Mouse (Mus musculus): Measurements from ENCODE around the gene Hoxc5. TPM values are rescaled to one million over a fixed set of nuclear protein-coding genes. Genes with fewer than 3 reads are reported as not detected.

Hoxc5 gene
- total and polyA plus RNA-seq, 3 experiments: 6.7 to 10.3 (median 7.0) TPM

DNA sequence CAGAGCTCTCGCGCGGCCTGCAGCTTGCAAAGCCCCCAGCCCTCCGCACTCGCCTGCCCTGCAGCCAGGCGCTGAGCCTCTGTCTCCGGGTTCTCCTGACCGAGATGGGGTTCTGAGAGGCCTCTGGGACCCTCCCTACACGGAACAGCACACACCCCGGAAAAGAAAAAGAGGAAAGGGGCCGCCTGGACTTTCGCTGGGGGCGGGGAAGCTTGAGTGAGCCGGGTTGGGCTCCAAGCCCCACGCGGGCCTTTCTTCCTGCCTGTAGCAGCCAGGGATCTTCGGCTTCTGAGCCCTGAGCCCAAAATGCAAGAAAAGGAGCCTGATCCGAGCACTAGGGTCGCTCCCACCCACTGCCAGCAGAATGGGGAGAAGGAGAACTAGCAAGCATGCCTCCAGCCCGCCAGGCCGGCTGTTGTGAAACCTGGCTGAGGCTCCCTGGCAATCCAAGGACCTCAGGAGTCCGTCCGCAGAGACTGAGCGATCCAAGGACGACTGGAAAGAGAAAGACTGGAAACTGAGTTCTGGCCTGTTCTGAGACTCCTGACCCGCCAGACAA is 44.8 kb downstream of the Hoxc5 start:
- DNase-seq: peak; percentile 83

DNA sequence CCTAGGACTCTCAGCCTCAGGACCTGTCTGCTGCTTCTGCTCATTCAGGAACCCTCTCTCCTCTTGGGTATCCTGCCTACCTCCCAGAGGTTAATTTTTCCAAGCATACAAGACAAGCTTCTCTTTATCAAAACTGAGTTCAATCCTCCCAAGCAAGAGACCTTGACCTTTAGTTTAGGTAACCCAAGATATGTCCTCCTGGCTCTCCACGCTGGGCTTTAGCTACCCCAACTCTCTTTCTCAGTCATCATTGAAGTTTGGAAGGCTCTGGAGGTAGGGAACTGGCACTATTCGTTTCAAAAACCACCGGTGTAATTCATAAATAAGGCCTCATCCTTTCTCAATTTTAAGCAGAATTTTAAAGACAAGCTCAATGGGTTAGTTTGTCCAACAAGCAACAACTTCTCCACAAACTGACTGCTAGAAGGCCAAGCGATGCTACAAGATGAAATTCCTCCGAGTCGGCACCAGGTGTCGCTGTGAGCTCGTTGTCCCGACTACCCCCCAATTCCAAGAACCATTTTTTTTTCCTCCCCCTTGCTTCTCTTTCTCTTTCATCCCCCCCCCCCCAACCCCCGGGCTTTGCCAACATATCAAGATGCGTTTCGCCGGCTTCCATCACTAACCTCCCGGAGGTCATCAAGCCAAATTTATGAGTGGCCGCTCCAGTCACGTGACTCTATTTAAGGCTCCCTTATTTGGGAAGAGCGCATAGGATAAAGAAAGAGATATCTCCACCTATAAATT is 46.2 kb downstream of the Hoxc5 start:
- peak; percentile 73 for DNase-seq

DNA sequence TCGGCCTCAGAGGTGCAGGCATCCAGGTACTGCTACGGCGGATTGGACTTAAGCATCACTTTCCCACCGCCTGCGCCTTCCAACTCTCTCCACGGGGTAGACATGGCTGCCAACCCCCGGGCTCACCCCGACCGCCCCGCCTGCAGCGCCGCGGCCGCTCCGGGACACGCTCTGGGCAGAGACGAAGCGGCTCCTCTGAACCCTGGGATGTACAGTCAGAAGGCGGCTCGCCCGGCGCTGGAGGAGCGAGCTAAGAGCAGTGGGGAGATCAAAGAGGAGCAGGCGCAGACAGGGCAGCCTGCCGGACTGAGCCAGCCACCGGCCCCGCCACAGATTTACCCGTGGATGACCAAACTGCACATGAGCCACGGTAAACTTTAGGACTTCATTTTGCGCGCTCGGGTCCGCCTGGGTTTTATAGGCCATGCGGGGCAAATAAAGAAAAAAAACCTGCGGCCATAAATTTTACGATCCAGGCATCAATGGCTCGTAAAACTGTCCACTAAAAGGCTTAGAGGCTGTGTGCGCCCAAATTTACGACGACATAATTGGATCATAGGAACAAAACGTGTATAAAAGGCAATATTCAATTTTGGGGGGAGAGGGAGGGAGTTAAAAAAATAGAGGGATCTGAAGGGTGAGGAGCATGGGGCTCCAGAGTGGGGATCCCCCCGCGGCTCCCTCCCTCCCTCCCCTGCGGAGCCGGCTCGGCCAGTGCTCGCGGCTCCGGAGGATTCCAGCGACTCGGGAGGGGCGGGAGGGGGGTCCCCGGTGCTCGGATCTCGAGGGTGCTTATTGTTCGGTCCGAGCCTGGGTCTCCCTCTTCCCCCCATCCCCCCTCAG is 47.1 kb downstream of the Hoxc5 start:
- DNase-seq: peak; percentile 84

DNA sequence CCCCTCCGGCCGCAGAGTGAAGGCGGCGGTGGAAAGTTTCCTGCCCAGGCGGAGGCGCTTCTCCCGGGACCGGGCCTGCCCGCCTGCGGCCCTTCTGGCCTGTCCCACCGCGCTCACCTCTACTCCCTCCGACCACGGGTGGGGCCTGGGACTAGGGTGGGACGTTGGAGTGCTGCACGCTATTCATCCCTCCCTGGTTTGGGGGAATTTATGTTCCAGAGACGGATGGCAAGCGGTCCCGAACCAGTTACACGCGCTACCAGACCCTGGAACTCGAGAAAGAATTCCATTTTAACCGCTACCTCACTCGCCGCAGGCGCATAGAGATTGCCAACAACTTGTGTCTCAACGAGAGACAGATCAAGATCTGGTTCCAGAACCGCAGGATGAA is 47.8 kb downstream of the Hoxc5 start:
- DNase-seq: peak; percentile 72

DNA sequence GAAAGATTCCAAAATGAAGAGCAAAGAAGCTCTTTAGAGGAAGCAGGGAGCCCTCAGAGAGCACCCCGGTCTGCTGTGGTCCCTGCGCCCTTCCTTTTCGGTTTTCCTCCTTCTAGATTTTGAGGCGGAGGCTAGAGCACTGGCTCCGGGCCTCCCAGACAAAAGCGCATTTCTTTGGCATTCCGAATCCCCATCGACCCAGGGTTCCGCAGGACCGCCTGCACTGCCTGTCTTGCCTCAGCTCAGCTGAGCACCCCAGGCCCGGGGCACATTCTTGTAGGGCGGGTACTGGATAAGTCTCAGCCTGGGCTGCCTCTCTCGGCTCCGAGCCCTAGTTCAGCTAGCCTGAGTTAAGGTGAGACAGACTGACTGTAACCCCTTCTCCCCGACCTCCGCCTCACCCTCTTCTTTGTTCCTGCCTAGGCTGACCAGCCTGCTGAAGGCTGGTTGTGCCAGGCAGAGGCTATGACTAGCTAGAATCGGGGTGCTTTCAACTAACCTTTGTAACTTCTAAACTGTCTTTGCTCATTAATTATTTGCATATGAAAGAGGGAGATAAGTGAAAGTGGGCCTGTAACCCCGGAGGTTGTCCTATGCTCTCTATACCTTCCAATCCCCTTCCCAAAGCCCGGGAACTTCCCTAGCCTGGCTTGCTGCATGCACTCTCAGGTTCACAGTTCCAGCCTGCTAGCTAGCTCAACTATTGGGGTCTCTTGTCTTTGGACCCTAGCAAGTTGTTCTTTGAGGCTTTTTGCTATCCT is 48.3 kb downstream of the Hoxc5 start:
- DNase-seq: peak; percentile 55

DNA sequence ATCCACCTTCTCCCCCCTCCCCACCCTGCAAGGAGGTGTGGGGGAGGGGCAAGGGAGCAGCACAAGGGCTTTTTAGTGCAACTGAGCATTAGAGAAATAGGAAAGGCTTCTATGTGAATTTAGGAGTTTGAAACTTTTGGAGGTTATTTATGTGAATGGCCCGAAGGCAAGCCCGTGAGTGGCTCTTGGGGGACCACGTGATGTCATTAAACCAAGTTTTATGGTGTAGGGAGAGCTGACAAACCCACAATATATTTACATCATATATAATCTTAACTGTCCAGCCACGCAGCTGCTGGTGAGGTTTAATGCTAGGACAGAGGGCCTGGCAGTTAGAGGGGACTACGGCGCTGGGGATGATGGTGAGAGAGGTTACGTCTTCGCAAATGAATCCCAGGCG is 51.4 kb downstream of the Hoxc5 start, which contains the start of gene Hoxc4:
Gene Hoxc4 (plus strand): TSS at position 299 of the 400 bp plus-strand sequence.
- DNase-seq: no peak

DNA sequence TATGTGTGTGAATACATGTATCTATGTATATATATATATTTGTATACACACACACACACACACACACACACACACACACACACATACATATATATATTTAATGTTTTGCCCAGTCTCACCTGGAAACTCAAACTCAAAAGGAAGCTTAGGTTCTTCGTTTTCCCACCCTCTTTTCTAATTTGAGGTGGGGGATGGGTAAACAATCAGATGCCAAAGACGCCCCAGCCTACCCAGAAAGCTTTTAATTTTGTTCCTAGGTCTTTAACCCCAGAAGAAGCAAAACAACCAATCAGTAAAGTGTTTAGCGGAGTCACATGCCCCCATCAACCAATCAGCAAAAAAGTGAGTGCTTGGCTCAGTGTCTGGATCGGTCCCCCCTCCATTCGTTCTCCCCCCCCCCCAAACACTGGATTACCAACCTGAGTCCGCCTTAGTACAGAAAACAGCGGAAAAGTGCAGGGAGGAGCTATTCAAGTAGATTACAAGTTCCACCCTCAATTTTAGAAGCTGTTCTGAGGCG is 53.7 kb downstream of the Hoxc5 start:
- DNase-seq: no peak

DNA sequence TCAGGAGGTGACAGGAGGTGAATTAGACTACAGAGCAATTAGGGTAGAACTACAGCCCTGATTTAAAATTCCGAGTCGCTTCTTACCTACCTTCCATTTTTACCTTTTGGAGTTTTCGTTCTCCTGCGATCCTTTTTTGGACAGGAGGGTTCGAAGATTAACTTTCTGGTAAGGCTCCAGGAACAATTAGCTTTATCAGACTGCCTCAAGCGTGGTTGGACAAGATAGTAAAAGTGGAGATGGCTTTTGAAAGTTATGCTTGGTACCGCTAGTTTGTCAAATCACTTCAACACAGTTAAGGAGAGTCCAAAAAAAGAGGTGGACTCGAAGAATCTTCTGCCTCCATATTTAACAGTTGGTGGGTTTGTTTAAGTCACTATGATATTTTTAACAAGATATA is 54.3 kb downstream of the Hoxc5 start:
- DNase-seq: no peak

DNA sequence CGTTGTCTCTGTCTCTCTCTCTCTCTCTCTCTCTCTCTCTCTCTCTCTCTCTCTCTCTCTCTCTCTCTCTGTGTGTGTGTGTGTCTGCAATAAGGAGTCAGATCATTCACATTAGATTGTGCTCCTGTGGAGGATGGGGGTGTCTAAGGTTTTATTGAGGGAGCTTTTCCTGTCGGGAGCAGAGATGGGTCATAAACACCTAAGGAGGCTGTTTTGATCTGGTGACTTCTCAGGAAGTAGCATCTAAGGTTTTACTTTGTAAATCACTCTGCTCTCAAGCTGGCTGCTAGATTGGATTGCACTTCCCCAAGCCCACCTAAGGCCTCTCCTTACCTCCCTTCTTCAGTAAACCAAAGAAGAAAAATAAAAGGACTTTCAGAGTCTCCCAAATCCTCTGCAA is 56.9 kb downstream of the Hoxc5 start:
- no peak for DNase-seq

DNA sequence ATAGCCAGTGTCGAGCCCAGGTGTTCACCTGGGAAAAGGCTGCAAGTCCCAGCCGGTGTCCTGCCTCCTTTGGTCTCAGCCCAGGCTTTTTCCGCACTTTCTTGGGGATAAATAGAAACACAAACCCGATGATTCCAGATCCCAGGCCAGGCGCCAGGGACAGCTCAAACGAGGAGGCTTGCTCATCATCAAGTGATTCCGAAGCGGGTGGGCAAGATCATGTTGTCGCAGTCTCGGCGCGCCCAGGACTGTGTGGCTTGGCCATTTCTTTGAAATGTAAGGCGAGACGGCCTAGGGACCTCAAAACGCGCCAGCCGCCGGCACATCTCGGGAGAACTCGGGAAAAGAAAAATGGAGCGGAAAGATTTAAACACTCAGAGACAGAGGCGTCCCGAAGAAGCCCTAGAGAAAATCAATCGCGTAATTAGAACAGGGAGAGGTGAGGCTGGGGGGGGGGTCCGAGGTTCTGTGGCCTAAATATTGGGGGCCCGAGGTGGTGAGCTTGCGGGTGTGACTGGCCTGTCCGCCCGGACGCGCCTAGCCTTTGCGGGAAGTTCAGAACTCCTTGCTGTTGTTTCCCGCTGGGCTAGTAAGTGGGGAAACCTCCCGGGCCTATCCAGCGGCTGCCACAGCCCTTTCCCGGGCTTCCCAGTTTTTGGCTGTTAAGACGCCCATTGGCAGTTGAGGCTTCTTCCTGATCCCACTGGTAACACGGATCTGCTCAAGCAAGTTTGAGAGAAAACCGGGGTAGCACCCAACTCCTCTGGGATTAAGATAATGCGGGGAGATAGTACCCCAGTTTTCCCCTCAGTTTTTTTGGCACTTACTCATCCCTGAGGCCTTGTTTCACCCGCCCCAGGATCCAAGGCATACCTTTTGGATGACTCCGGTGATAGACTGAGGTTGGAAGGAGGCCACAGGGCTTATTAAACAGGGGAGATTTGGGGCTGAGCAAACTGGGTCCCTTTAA is 60.3 kb downstream of the Hoxc5 start:
- DNase-seq: peak; percentile 59

DNA sequence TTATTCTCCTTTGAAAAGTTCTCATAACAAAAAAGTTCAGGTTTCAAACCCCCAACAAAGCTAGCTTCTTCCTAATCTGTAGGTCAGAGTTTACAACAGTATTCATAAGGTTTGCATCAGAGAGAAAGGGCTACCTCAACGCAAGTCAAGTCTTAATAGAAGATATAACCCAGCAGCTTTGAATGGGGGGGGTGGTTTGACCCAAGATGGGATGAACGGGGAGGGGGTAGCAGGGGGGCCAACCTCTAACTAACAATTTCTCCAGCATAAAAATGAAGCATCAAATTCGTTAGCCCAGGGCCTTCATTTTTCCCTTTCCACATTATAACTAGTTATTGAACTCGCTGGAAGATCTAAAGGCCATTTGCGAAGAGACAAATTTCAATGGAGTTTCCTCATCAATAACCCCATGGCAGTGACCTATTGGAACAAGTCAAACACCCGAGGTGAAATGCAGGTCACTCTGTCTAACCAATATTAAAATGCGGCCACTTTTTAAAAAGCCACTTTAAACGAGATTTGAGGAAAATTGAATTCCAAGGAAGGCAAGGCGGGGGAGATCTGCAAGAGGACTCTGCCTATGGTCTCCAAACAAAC is 61.8 kb downstream of the Hoxc5 start:
- DNase-seq: no peak

DNA sequence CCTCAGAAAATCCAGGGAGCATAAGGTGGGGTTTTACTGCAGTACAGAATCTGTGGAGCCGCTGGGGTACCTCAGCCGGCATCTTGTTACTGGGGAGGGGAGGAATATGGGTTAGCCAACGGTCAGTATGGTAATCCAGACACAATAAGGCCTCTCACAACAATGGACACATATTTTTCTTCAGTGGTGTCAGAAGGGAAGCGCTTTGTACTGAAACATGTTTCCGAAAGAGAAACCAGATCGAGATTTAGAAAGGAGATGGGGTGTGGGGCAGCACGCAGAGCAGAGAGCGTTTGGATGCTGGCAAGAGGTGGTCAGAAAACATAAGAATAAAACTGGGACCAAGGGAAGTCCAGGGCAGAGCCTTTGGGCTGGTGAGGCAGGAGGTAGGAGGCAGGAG is 62.9 kb downstream of the Hoxc5 start:
- no peak for DNase-seq

DNA sequence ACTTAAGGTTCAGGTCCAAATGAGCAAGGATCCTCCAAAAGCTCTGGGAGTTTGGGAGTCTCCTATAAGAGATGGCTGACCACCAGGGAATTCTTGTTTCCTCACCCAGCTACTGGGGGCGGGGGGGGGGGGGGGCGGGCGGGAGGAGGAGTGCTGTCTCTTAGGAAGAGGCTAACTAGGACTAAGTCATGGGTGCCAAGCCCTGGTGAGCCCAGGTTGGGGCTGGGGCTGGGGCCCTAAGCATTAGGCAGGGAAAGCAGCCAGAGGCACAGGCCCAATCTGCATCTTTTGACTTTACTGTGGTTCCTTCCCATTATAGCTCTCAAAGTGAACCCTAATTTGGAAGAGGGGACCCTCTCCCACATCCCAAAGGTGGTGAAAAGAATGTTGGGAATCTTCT is 64.9 kb downstream of the Hoxc5 start:
- DNase-seq: no peak

DNA sequence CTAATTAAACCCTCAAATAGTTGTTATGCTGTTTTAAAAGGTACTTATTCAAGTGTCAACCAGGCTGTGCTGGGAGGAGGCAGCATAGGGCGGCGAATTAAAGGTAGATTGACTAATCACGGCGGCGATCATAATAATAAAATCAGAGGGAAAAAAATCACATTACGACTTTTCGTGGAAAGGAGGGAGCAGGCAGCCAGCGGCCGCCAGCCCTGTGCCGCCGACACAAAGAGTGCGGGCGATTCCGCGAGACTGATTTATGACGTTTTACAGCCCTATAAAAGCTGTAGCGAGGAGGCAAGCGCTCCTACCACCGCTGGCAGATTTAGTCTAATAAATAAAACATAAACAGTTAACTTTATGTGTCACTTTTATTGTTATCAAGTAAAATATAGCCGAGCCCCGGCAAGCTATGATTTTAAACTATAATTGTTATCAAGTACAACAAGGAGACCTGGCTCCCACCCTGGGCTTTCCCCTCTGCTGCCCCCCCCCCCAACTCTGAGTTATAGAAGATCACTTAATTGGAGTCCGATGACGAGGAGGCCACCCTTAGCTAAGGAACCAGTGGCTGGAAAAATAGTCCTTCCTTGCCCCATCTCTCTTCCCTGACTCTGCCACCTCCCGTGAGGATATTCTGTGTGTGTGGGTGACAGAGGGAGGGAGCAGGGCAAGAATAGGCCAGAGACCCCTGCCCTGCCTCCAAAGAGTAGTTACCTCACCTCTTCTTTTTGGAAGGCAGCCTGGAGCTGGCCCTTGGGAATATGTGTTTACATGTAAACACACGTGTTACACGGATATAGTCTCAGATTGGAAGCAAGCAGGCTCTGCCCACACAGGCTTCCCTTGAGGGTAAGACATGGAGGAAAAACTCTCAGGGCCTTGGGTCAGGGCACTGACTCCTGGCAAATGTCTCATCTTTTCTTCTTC is 65.7 kb downstream of the Hoxc5 start:
- DNase-seq: peak; percentile 40

DNA sequence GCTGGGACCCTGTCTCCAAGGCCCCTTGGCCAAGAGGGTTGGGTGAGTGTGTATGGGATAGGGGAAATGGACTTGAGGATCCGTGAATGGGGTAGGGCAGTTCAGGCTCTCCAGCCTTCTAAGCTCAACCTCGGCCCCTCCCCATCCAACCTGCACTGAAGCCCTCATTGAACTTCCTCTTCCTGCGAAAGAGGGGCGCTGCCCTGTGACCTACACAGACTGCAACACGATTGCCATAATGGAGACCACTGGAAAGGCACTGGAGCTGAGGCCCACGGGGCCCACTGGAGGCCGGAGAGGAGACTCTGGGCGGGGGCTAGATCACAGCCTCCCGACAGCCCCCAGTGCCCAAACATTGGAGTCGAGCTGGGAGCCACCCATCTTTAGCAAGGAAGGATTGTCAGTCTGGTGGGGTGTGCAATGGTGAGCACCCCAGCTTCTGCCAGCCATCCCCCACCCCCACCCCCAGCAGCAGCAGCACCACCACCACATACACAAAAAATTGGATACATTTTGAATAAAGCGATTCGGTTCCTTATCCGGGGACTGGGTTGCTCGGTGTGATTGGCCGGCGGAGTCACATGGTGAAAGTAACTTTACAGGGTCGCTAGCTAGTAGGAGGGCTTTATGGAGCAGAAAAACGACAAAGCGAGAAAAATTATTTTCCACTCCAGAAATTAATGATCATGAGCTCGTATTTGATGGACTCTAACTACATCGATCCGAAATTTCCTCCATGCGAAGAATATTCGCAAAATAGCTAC is 67.0 kb downstream of the Hoxc5 start:
- peak; percentile 66 for DNase-seq

DNA sequence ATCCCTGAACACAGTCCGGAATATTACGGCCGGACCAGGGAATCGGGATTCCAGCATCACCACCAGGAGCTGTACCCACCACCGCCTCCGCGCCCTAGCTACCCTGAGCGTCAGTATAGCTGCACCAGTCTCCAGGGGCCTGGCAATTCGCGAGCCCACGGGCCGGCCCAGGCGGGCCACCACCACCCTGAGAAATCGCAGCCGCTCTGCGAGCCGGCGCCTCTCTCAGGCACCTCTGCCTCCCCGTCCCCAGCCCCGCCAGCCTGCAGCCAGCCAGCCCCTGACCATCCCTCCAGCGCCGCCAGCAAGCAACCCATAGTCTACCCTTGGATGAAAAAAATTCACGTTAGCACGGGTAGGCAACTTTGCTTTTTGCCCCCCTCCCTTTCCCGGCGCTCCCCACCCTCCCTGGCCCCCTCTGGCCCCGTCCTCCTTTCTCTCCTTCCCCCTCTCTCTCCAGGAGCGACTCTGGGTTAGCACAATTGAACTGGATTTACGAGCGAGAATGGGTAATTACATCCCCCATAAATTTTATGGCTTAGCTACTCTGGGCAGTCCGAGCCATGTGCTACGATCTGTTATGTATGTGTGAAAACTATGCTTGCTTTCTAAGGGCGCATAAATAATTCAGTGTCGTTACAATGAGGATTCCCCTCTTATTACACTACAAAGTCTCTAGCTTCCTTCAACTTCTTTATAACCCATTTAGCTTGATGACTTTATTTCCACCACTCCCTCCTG is 67.7 kb downstream of the Hoxc5 start:
- peak; percentile 53 for DNase-seq

DNA sequence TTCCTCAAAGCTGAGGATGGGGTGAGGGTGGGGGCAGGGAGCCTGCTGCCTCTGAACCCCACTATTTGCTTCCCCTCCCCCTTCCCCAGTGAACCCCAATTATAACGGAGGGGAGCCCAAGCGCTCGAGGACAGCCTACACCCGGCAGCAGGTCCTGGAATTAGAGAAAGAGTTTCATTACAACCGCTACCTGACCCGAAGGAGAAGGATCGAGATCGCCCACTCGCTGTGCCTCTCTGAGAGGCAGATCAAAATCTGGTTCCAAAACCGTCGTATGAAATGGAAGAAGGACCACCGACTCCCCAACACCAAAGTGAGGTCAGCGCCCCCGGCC is 68.3 kb downstream of the Hoxc5 start:
- no peak for DNase-seq

DNA sequence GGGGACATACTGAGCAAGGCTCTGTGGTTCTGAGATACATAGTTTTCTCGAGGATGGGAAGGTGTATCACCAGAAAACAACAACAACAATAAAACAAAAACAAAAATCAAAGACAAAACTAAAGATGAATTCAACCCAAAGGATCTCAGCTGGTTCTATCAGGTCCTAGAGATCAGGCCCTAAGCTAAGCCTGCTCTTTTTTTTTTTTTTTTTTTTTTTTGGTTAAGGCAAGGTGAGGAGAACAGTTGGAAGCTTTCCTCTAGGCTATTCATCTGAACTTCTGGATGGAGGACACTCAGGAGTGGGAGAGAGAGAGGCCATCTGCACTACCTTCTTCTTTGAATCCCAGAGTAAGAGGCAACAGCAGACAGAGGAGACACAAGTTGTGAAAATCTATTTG is 70.3 kb downstream of the Hoxc5 start:
- no peak for DNase-seq
